Mouse (Mus musculus) olfactory bulb, adult 2 months (tissue): ENCODE measurements around the gene Ralgapb.

Experiments used
- CTCF ChIP-seq: fragments of 200-500 bp; IDR thresholded peaks from 2 replicates; pipeline ENCODE4 v1.5.1; 2012; ENCODE audit warnings: low read depth, mild to moderate bottlenecking, low read length, moderate library complexity; ENCODE audit not compliant: insufficient read depth
- POLR2A ChIP-seq: fragments of 200-500 bp; IDR thresholded peaks from 2 replicates; pipeline ENCODE4 v1.6.1; 2012; ENCODE audit warnings: mild to moderate bottlenecking, low read depth, low read length, moderate library complexity; ENCODE audit not compliant: insufficient read depth

DNA sequence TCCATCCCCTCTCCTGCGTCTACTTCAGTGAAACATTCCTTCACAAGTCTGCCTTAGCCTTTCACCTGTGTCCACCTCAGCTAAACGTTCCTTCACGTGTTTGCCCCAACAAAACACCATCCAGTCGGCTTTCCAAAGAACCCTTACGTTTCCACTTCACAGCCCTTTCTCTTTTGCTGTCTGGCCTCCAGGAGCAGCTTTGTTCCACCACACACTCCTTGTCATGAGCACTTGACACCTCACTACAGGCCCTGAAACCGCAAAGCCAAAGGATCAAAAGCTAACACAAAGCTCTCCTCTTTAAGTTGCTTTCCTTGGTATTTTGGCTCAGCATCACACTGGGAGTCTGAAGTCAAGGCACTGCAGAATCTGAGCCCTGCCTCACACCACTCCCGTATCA lies 36.1 kb upstream of the Ralgapb start:
- no peak for TF ChIP-seq POLR2A
- TF ChIP-seq CTCF: no peak
